Mouse (Mus musculus): ENCODE measurements at regions not wholly inside any gene's neighbourhood (a gene's known extent, or its start where the extent isn't known, plus 50 kb on each side); places are given as distances from the start of the nearest gene placed in this dataset.

DNA sequence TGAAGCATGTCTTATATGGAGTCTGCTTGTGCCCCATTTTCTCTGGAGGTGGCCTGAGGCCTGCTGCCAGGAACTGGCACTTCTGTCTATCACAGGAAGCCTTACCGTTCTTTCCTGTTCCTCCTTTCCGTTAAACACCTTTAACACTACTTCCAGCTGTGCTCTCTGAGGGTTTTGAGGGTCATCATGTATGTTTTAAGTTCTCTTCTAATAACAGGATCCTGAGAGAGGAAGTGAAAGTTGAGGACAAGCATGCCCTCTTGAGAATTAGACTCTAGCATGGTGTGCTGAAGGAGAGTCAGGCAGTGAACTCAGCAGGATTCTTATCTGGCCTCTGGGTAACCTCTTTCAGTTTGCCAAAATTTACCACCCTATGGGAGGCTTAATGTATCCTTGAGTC is 418.0 kb upstream of the 9430069I07Rik start:
- DNase-seq (ENCODE audit: low spot score) = no peak

GRCm38 (mm10) chr15:34751746-34752145 is 394.1 kb upstream of the 9430069I07Rik start:
- DNase-seq (ENCODE audit: low spot score) = no peak

- DNase-seq (ENCODE audit: low spot score) = no peak
These were observed 393.3 kb upstream of the 9430069I07Rik start for GRCm38 (mm10) chr15:34751021-34751420.

GRCm38 (mm10) chr15:34747111-34747510 is 389.4 kb upstream of the 9430069I07Rik start:
- no peak for DNase-seq (ENCODE audit: low spot score)

- peak; percentile 44 for DNase-seq (ENCODE audit: low spot score)
These were observed 385.6 kb upstream of the 9430069I07Rik start for GRCm38 (mm10) chr15:34743130-34743782.

DNA sequence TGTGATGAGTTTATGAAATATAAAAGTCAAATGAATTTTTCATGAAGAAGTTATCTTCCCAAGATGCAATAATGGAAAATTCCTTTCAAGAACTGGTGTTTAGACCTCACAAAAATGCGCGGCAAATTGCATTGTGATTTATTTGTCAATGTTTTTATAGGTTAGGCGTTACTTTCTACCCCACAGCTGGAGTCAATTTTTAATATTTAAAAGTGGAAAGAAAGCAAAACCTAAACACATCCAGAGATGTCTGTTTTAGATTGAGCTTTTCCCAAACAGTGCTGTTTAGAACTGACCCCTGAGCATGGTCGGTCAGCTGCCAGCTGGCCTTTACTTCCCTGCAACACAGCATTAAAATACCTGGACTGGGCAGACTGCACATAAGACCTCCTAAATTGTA is 383.8 kb upstream of the 9430069I07Rik start:
- no peak for DNase-seq (ENCODE audit: low spot score)

Data from ovary, postnatal 14 days (tissue).